Mouse (Mus musculus) 3134 (cell line): ENCODE results near the gene Mtcl1.

Source experiments
- DNase-seq: peaks from one replicate; pipeline ENCODE4 v3.0.0-alpha.2; 2011; ENCODE audit warnings: low spot score; ENCODE audit not compliant: insufficient read length; ENCODE audit errors: extremely low read depth

The Mtcl1 gene

GRCm38 (mm10) chr17:66449460-66450341 lies at the start of gene Mtcl1:
Gene Mtcl1 (minus strand): TSS chr17:66449750.
- DNase-seq, result peak; percentile 91

GRCm38 (mm10) chr17:66498598-66498997 lies 49.0 kb upstream of the Mtcl1 start:
- DNase-seq, result no peak

GRCm38 (mm10) chr17:66496589-66496988 lies 47.0 kb upstream of the Mtcl1 start:
- no peak for DNase-seq

GRCm38 (mm10) chr17:66490022-66490601 lies 40.6 kb upstream of the Mtcl1 start:
- no peak for DNase-seq

- DNase-seq, result no peak
These were observed 37.0 kb upstream of the Mtcl1 start for GRCm38 (mm10) chr17:66486576-66486975.

GRCm38 (mm10) chr17:66485742-66486141 lies 36.2 kb upstream of the Mtcl1 start:
- peak; percentile 52 for DNase-seq

- DNase-seq, result no peak
These were observed 35.4 kb upstream of the Mtcl1 start for GRCm38 (mm10) chr17:66484965-66485364.

- no peak for DNase-seq
These were observed 34.3 kb upstream of the Mtcl1 start for GRCm38 (mm10) chr17:66483651-66484454.

GRCm38 (mm10) chr17:66481295-66481694 lies 31.7 kb upstream of the Mtcl1 start:
- DNase-seq, result no peak

- DNase-seq, result no peak
These were observed 31.1 kb upstream of the Mtcl1 start for GRCm38 (mm10) chr17:66480491-66481278.

- no peak for DNase-seq
These were observed 30.4 kb upstream of the Mtcl1 start for GRCm38 (mm10) chr17:66479813-66480490.

- no peak for DNase-seq
These were observed 29.8 kb upstream of the Mtcl1 start for GRCm38 (mm10) chr17:66479311-66479710.

- no peak for DNase-seq
These were observed 23.7 kb upstream of the Mtcl1 start for GRCm38 (mm10) chr17:66473205-66473604.

GRCm38 (mm10) chr17:66471775-66472174 lies 22.2 kb upstream of the Mtcl1 start:
- no peak for DNase-seq

- DNase-seq, result no peak
These were observed 21.7 kb upstream of the Mtcl1 start for GRCm38 (mm10) chr17:66471252-66471651.

GRCm38 (mm10) chr17:66470020-66470419 lies 20.5 kb upstream of the Mtcl1 start:
- DNase-seq, result no peak

GRCm38 (mm10) chr17:66457278-66457677 lies 7.7 kb upstream of the Mtcl1 start:
- no peak for DNase-seq

- peak; percentile 79 for DNase-seq
These were observed 1.6 kb upstream of the Mtcl1 start for GRCm38 (mm10) chr17:66451143-66451542.

GRCm38 (mm10) chr17:66450526-66451070 lies 1.0 kb upstream of the Mtcl1 start:
- peak; percentile 50 for DNase-seq
